In genomic region chr13:81294106-81294505, GRCm38 (mm10) we compare ENCODE assay signal across 19 mouse cellular contexts.
A peak's percentile ranks its signal among the peaks of the same experiment; 100 is the strongest.
DNase-seq lines count a peak whose midpoint lies in the region; ATAC-seq and TF ChIP-seq lines count a peak whose summit lies in the region.
"Had no signal": no experiment of that assay in that cellular context is flagged by ENCODE, and none has a peak within 500 bp of the region (broad histone marks: within the 10 kb centered on the region; RNA-seq: fewer than 3 reads in every experiment).

No protein-coding gene starts in this region.

- ATAC-seq in forebrain, embryonic 14.5 days: no peak
- ATAC-seq in forebrain, embryonic 13.5 days: no peak
- ATAC-seq in limb, embryonic 14.5 days (ENCODE audit: low FRiP score, low read depth): no peak
- ATAC-seq: forebrain, embryonic 15.5 days; hindbrain, postnatal 0 days had no signal

- no peak overlapping the region for H3K27ac ChIP-seq in forebrain, embryonic 14.5 days (ENCODE audit: low read depth, low read length)
- H3K27ac ChIP-seq in forebrain, embryonic 13.5 days: no peak overlapping the region
- H3K27ac ChIP-seq in limb, embryonic 14.5 days (replicated peaks; ENCODE audit: low read depth, low read length): no peak overlapping the region
- H3K27ac ChIP-seq in limb, embryonic 10.5 days: no peak overlapping the region
- H3K27ac ChIP-seq: embryonic facial prominence, embryonic 13.5 days; forebrain, embryonic 15.5 days; heart, adult 2 months; heart, embryonic 15.5 days; hindbrain, embryonic 13.5 days; hindbrain, postnatal 0 days had no signal

- no peaks in the 10 kb centered on the region for H3K27me3 ChIP-seq in forebrain, embryonic 14.5 days (replicated peaks; ENCODE audit: control insufficient read depth, insufficient read depth, low read length)
- H3K27me3 ChIP-seq in forebrain, embryonic 13.5 days: no peaks in the 10 kb centered on the region
- no peaks in the 10 kb centered on the region for H3K27me3 ChIP-seq in limb, embryonic 14.5 days (ENCODE audit: control insufficient read depth, insufficient read depth, low read length)
- H3K27me3 ChIP-seq in limb, embryonic 10.5 days (ENCODE audit: low read depth, poor library complexity, severe bottlenecking): no peaks in the 10 kb centered on the region
- H3K27me3 ChIP-seq: CH12.LX; embryonic facial prominence, embryonic 13.5 days; forebrain, embryonic 15.5 days; heart, embryonic 15.5 days; hindbrain, embryonic 13.5 days had no signal

- TF ChIP-seq POLR2A in limb, embryonic 14.5 days (IDR thresholded peaks at IDR 0.05; ENCODE audit: borderline replicate concordance, extremely low read depth, insufficient read depth, insufficient read length): no peak

- no peak overlapping the region for H3K4me2 ChIP-seq in forebrain, embryonic 14.5 days (ENCODE audit: low read length)
- no peak overlapping the region for H3K4me2 ChIP-seq in forebrain, embryonic 13.5 days
- no peak overlapping the region for H3K4me2 ChIP-seq in limb, embryonic 14.5 days (replicated peaks; ENCODE audit: low read depth, low read length, severe bottlenecking)
- H3K4me2 ChIP-seq: embryonic facial prominence, embryonic 13.5 days; forebrain, embryonic 15.5 days; heart, embryonic 11.5 days; heart, embryonic 15.5 days; hindbrain, embryonic 13.5 days had no signal

- 62% methylated on average over 1 of the region's 1 CpGs for WGBS in forebrain, embryonic 14.5 days
- WGBS in forebrain, embryonic 13.5 days: 76% methylated on average over 1 of the region's 1 CpGs
- 36% methylated on average over 1 of the region's 1 CpGs for WGBS in limb, embryonic 14.5 days
- 80% methylated on average over 1 of the region's 1 CpGs for WGBS in limb, embryonic 10.5 days

- H3K9me3 ChIP-seq in forebrain, embryonic 14.5 days (replicated peaks; ENCODE audit: control insufficient read depth, low read length): no peaks in the 10 kb centered on the region
- H3K9me3 ChIP-seq in forebrain, embryonic 13.5 days (replicated peaks): no peaks in the 10 kb centered on the region
- no peaks in the 10 kb centered on the region for H3K9me3 ChIP-seq in limb, embryonic 14.5 days (ENCODE audit: control insufficient read depth, low read length)
- H3K9me3 ChIP-seq in limb, embryonic 10.5 days (replicated peaks): no peaks in the 10 kb centered on the region
- H3K9me3 ChIP-seq: embryonic facial prominence, embryonic 13.5 days; forebrain, embryonic 15.5 days; heart, embryonic 15.5 days; hindbrain, embryonic 13.5 days had no signal

- no peaks in the 10 kb centered on the region for H3K36me3 ChIP-seq in forebrain, embryonic 14.5 days (ENCODE audit: control insufficient read depth, insufficient read depth, low read length)
- H3K36me3 ChIP-seq in forebrain, embryonic 13.5 days (ENCODE audit: poor library complexity, severe bottlenecking): no peaks in the 10 kb centered on the region
- H3K36me3 ChIP-seq in limb, embryonic 14.5 days (ENCODE audit: control insufficient read depth, insufficient read depth, low read length): no peaks in the 10 kb centered on the region
- H3K36me3 ChIP-seq in limb, embryonic 10.5 days: no peaks in the 10 kb centered on the region
- H3K36me3 ChIP-seq: embryonic facial prominence, embryonic 13.5 days; forebrain, embryonic 15.5 days; heart, embryonic 15.5 days; hindbrain, embryonic 13.5 days had no signal

- H3K4me3 ChIP-seq in forebrain, embryonic 14.5 days (ENCODE audit: low read depth, low read length): no peak overlapping the region
- no peak overlapping the region for H3K4me3 ChIP-seq in forebrain, embryonic 13.5 days
- no peak overlapping the region for H3K4me3 ChIP-seq in limb, embryonic 14.5 days (replicated peaks; ENCODE audit: low read length)
- no peak overlapping the region for H3K4me3 ChIP-seq in limb, embryonic 10.5 days
- H3K4me3 ChIP-seq: embryonic facial prominence, embryonic 13.5 days; forebrain, embryonic 15.5 days; heart, adult 2 months; heart, embryonic 15.5 days; hindbrain, embryonic 13.5 days had no signal

- no peak overlapping the region for H3K9ac ChIP-seq in forebrain, embryonic 14.5 days (ENCODE audit: low read length)
- no peak overlapping the region for H3K9ac ChIP-seq in forebrain, embryonic 13.5 days
- no peak overlapping the region for H3K9ac ChIP-seq in limb, embryonic 14.5 days (ENCODE audit: low read depth, low read length, severe bottlenecking)
- H3K9ac ChIP-seq: embryonic facial prominence, embryonic 13.5 days; forebrain, embryonic 15.5 days; heart, embryonic 15.5 days; hindbrain, embryonic 13.5 days had no signal

- no peaks in the 10 kb centered on the region for H3K4me1 ChIP-seq in forebrain, embryonic 14.5 days (ENCODE audit: control insufficient read depth, insufficient read depth, low read length)
- no peaks in the 10 kb centered on the region for H3K4me1 ChIP-seq in forebrain, embryonic 13.5 days
- no peaks in the 10 kb centered on the region for H3K4me1 ChIP-seq in limb, embryonic 14.5 days (ENCODE audit: control insufficient read depth, insufficient read depth, low read length)
- no peaks in the 10 kb centered on the region for H3K4me1 ChIP-seq in limb, embryonic 10.5 days
- H3K4me1 ChIP-seq: embryonic facial prominence, embryonic 13.5 days; forebrain, embryonic 15.5 days; heart, embryonic 15.5 days; hindbrain, embryonic 13.5 days had no signal

- peak; percentile 8 for DNase-seq in forebrain, embryonic 14.5 days (ENCODE audit: low spot score)
- DNase-seq in limb, embryonic 14.5 days (ENCODE audit: low spot score): peak; percentile 42
- DNase-seq in limb, embryonic 10.5 days (ENCODE audit: low spot score): no peak
- DNase-seq in right cerebral cortex, postnatal 14 days: peak; percentile 7
- DNase-seq in right cerebral cortex, postnatal 4 days: no peak
- DNase-seq: adrenal gland, adult 2 months; adrenal gland, postnatal 25 days; cerebellum, adult 11 months; cerebellum, adult 8-10 months; heart, adult 2 months; heart, postnatal 14 days had no signal

Comparison
In these comparisons a context has a peak if more than half of its experiments do, and no peak if none do; other contexts are left out.
1. DNase-seq: peak in forebrain, embryonic 14.5 days (single experiment), limb, embryonic 14.5 days (single experiment) and right cerebral cortex, postnatal 14 days (single experiment); none in limb, embryonic 10.5 days (single experiment) and right cerebral cortex, postnatal 4 days (single experiment).